ENCODE assay signal across 21 mouse cellular contexts in the genomic region with DNA sequence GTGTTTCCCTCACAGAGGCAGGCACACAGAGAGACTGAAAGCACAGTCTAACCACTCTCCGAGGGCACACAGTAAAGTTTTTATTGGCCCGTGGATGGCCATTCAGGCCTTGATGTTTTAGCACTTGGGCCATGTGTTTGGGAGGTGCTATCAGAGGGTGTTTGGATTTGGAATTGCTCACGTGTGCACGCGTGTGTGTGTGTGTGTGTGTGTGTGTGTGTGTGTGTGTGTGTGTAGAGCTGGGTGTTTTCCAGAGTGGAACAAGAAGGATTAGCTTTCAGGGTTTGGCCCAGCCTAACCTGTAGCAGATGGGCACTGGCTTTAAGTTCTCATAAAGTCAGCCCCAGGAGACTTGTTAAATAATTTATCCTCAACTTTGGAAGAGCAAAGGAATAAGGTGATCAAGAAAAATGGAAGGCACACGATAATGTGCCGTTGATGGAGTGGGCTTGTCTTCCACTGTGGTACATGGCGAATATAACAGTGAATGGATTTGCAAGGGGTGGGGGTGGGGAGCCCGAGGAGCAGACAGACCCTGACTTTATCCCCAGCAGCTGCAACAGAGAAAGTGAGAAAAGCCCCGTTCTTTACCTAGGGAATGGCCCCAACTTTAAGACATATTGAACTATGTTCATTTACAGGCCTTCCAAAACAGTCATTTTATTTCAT. TPM values are rescaled to one million over a fixed set of nuclear protein-coding genes. Genes with fewer than 3 reads are reported as not detected.
DNase-seq lines count a peak whose midpoint lies in the region; ATAC-seq lines count a peak whose summit lies in the region.
"Had no signal": no experiment of that assay in that cellular context is flagged by ENCODE, and none has a peak within 500 bp of the region (broad histone marks: within the 10 kb centered on the region; RNA-seq: fewer than 3 reads in every experiment).

No protein-coding gene starts in this region.

- no peak for DNase-seq in midbrain, embryonic 10.5 days (ENCODE audit: low spot score)
- DNase-seq in embryonic facial prominence, embryonic 14.5 days (ENCODE audit: low spot score) = no peak
- DNase-seq in limb, embryonic 11.5 days (ENCODE audit: low spot score) = peak; percentile 77
- no peak for DNase-seq in left cerebral cortex, postnatal 25 days (ENCODE audit: low spot score in 2 of 2)
- DNase-seq in adrenal gland, adult 18-20 months (ENCODE audit: low spot score in 2 of 2) = no peak
- no peak for DNase-seq in heart, postnatal 25 days (ENCODE audit: low spot score)
- DNase-seq: adrenal gland, adult 8-10 months; cerebellum, adult 18-20 months; cerebellum, postnatal 25 days; gastrocnemius, postnatal 36 days; kidney, adult 18-20 months; kidney, postnatal 10 days; liver, postnatal 0 days; thymus, postnatal 14 days had no signal

- H3K4me3 ChIP-seq in midbrain, embryonic 10.5 days = no peak overlapping the region
- no peak overlapping the region for H3K4me3 ChIP-seq in midbrain, embryonic 15.5 days
- no peak overlapping the region for H3K4me3 ChIP-seq in embryonic facial prominence, embryonic 14.5 days (ENCODE audit: low read depth, low read length)
- no peak overlapping the region for H3K4me3 ChIP-seq in limb, embryonic 11.5 days (ENCODE audit: low read depth, low read length)
- no peak overlapping the region for H3K4me3 ChIP-seq in neural tube, embryonic 14.5 days (ENCODE audit: low read depth, low read length)
- H3K4me3 ChIP-seq: hindbrain, embryonic 10.5 days had no signal

- H3K36me3 ChIP-seq in midbrain, embryonic 10.5 days = no peaks in the 10 kb centered on the region
- H3K36me3 ChIP-seq in midbrain, embryonic 15.5 days (replicated peaks) = no peaks in the 10 kb centered on the region
- H3K36me3 ChIP-seq in embryonic facial prominence, embryonic 14.5 days (ENCODE audit: control insufficient read depth, insufficient read depth, low read length) = no peaks in the 10 kb centered on the region
- no peaks in the 10 kb centered on the region for H3K36me3 ChIP-seq in limb, embryonic 11.5 days (ENCODE audit: control insufficient read depth, insufficient read depth, low read length)
- H3K36me3 ChIP-seq in neural tube, embryonic 14.5 days (ENCODE audit: control insufficient read depth, insufficient read depth, low read length) = no peaks in the 10 kb centered on the region
- H3K36me3 ChIP-seq: hindbrain, embryonic 10.5 days had no signal

- H3K9ac ChIP-seq in midbrain, embryonic 15.5 days = no peak overlapping the region
- H3K9ac ChIP-seq in embryonic facial prominence, embryonic 14.5 days (ENCODE audit: low read depth, low read length) = no peak overlapping the region
- H3K9ac ChIP-seq in limb, embryonic 11.5 days (ENCODE audit: low read length) = no peak overlapping the region
- H3K9ac ChIP-seq in neural tube, embryonic 14.5 days (replicated peaks; ENCODE audit: low read depth, low read length) = no peak overlapping the region
- H3K9ac ChIP-seq: liver, postnatal 0 days had no signal

- no peak for ATAC-seq in midbrain, embryonic 15.5 days (replicated peaks)
- peak; percentile 35 for ATAC-seq in embryonic facial prominence, embryonic 14.5 days (ENCODE audit: low read depth)
- ATAC-seq in limb, embryonic 11.5 days (ENCODE audit: insufficient number of reproducible peaks, low FRiP score, low TSS enrichment, low read depth) = peak; percentile 80
- ATAC-seq in neural tube, embryonic 14.5 days (ENCODE audit: low read depth) = peak; percentile 38; the same call in 1 of the 2 replicates
- ATAC-seq: liver, postnatal 0 days; lung, postnatal 0 days had no signal

- H3K4me1 ChIP-seq in midbrain, embryonic 10.5 days = peaks cover 20% of the 10 kb centered on the region
- no peaks in the 10 kb centered on the region for H3K4me1 ChIP-seq in midbrain, embryonic 15.5 days
- H3K4me1 ChIP-seq in embryonic facial prominence, embryonic 14.5 days (ENCODE audit: control insufficient read depth, insufficient read depth, low read length) = peaks cover 24% of the 10 kb centered on the region
- peaks cover 31% of the 10 kb centered on the region for H3K4me1 ChIP-seq in limb, embryonic 11.5 days (ENCODE audit: control insufficient read depth, insufficient read depth, low read length)
- no peaks in the 10 kb centered on the region for H3K4me1 ChIP-seq in neural tube, embryonic 14.5 days (ENCODE audit: control insufficient read depth, insufficient read depth, low read length)

- no peaks in the 10 kb centered on the region for H3K27me3 ChIP-seq in midbrain, embryonic 10.5 days (ENCODE audit: low read depth, poor library complexity, severe bottlenecking)
- H3K27me3 ChIP-seq in midbrain, embryonic 15.5 days (replicated peaks) = no peaks in the 10 kb centered on the region
- no peaks in the 10 kb centered on the region for H3K27me3 ChIP-seq in embryonic facial prominence, embryonic 14.5 days (replicated peaks; ENCODE audit: control insufficient read depth, insufficient read depth, low read length)
- H3K27me3 ChIP-seq in limb, embryonic 11.5 days (ENCODE audit: control insufficient read depth, insufficient read depth, low read length) = no peaks in the 10 kb centered on the region
- no peaks in the 10 kb centered on the region for H3K27me3 ChIP-seq in neural tube, embryonic 14.5 days (ENCODE audit: control insufficient read depth, insufficient read depth, low read length)

- 0 out of 2 replicates have a peak overlapping the region, but pooled peaks have one; percentile 29 for H3K27ac ChIP-seq in midbrain, embryonic 10.5 days (replicated peaks)
- H3K27ac ChIP-seq in midbrain, embryonic 15.5 days = no peak overlapping the region
- H3K27ac ChIP-seq in embryonic facial prominence, embryonic 14.5 days (replicated peaks; ENCODE audit: low read depth, low read length) = peak overlapping the region; percentile 36; the same call in 1 of the 2 replicates
- peak overlapping the region; percentile 60; the same call in 1 of the 2 replicates for H3K27ac ChIP-seq in limb, embryonic 11.5 days (replicated peaks; ENCODE audit: low read depth, low read length)
- no peak overlapping the region for H3K27ac ChIP-seq in neural tube, embryonic 14.5 days (ENCODE audit: low read depth, low read length)
- H3K27ac ChIP-seq: hindbrain, embryonic 10.5 days; macrophage had no signal

- WGBS in midbrain, embryonic 10.5 days = 79% methylated on average over 10 of the region's 10 CpGs
- 63% methylated on average over 10 of the region's 10 CpGs for WGBS in midbrain, embryonic 15.5 days
- 33% methylated on average over 10 of the region's 10 CpGs for WGBS in embryonic facial prominence, embryonic 14.5 days
- WGBS in limb, embryonic 11.5 days = 20% methylated on average over 10 of the region's 10 CpGs
- WGBS in neural tube, embryonic 14.5 days = 47% methylated on average over 10 of the region's 10 CpGs

- H3K4me2 ChIP-seq in midbrain, embryonic 15.5 days = no peak overlapping the region
- no peak overlapping the region for H3K4me2 ChIP-seq in embryonic facial prominence, embryonic 14.5 days (ENCODE audit: low read depth, low read length)
- no peak overlapping the region for H3K4me2 ChIP-seq in limb, embryonic 11.5 days (ENCODE audit: low read depth, severe bottlenecking)
- no peak overlapping the region for H3K4me2 ChIP-seq in neural tube, embryonic 14.5 days (ENCODE audit: low read depth, low read length)
- H3K4me2 ChIP-seq: liver, embryonic 11.5 days; midbrain, embryonic 11.5 days had no signal

- intact Hi-C loops in left cerebral cortex, postnatal 25 days (cut with DNase I) = no loop called here
- intact Hi-C loops in heart, postnatal 25 days (cut with DNase I) = no loop called here

- no peaks in the 10 kb centered on the region for H3K9me3 ChIP-seq in midbrain, embryonic 10.5 days (replicated peaks)
- no peaks in the 10 kb centered on the region for H3K9me3 ChIP-seq in midbrain, embryonic 15.5 days
- no peaks in the 10 kb centered on the region for H3K9me3 ChIP-seq in embryonic facial prominence, embryonic 14.5 days (ENCODE audit: control insufficient read depth, low read length)
- H3K9me3 ChIP-seq in limb, embryonic 11.5 days (ENCODE audit: control insufficient read depth, low read length) = no peaks in the 10 kb centered on the region
- H3K9me3 ChIP-seq in neural tube, embryonic 14.5 days (ENCODE audit: control insufficient read depth, low read length) = no peaks in the 10 kb centered on the region
- H3K9me3 ChIP-seq: hindbrain, embryonic 10.5 days had no signal

RNA-seq across cellular contexts. Expression of a gene that starts 24.9 kb away (rescaled TPM):
- 4.2 and 4.9 TPM in 2 replicates for polyA plus RNA-seq in midbrain, embryonic 10.5 days (2016; fragmentation: Nextera tagmentation; extraction: Ambion mirVana)
- 0.96 and 5.1 TPM in 2 replicates for polyA plus RNA-seq in midbrain, embryonic 15.5 days (2015; fragmentation: Nextera tagmentation; extraction: Ambion mirVana)
- 8.6 and 10.9 TPM in 2 replicates for polyA plus RNA-seq in embryonic facial prominence, embryonic 14.5 days (2014; fragmentation: Nextera tagmentation; extraction: Ambion mirVana)
- polyA plus RNA-seq in limb, embryonic 11.5 days (2014; fragmentation: Nextera tagmentation; extraction: Ambion mirVana) = 4.9 and 7.5 TPM in 2 replicates
- 1.7 and 1.9 TPM in 2 replicates for polyA plus RNA-seq in neural tube, embryonic 14.5 days (2014; fragmentation: Nextera tagmentation; extraction: Ambion mirVana)
- total RNA-seq in left cerebral cortex, postnatal 25 days (2021) = 10 to 100 TPM; 66.9 to 79.5 TPM
- total RNA-seq in adrenal gland, adult 18-20 months (2021) = 100 to 1,000 TPM; 200 to 210 TPM
- 100 to 1,000 TPM; 106 to 109 TPM for total RNA-seq in heart, postnatal 25 days (2021)

Comparison
In these comparisons a context has a peak if more than half of its experiments do, and no peak if none do; other contexts are left out.
1. H3K27ac ChIP-seq: peak in midbrain, embryonic 10.5 days (single experiment), embryonic facial prominence, embryonic 14.5 days (single experiment) and limb, embryonic 11.5 days (single experiment); none in midbrain, embryonic 15.5 days (single experiment) and neural tube, embryonic 14.5 days (single experiment).